ENCODE assay signal across 25 mouse cellular contexts in genomic region chr6:28724776-28725175, GRCm38 (mm10).
A peak's percentile ranks its signal among the peaks of the same experiment; 100 is the strongest.
DNase-seq lines count a peak whose midpoint lies in the region; ATAC-seq lines count a peak whose summit lies in the region.
"Had no signal": no experiment of that assay in that cellular context is flagged by ENCODE, and none has a peak within 500 bp of the region (broad histone marks: within the 10 kb centered on the region; RNA-seq: fewer than 3 reads in every experiment).

No protein-coding gene starts in this region.

- no peak overlapping the region for H3K9ac ChIP-seq in neural tube, embryonic 15.5 days (replicated peaks)
- H3K9ac ChIP-seq: embryonic facial prominence, embryonic 12.5 days; embryonic facial prominence, embryonic 15.5 days; forebrain, embryonic 15.5 days; heart, embryonic 13.5 days; hindbrain, embryonic 14.5 days; intestine, embryonic 15.5 days had no signal

- H3K4me2 ChIP-seq in neural tube, embryonic 15.5 days, result no peak overlapping the region
- H3K4me2 ChIP-seq: embryonic facial prominence, embryonic 12.5 days; embryonic facial prominence, embryonic 15.5 days; forebrain, embryonic 15.5 days; heart, embryonic 13.5 days; hindbrain, embryonic 14.5 days; intestine, embryonic 15.5 days had no signal

- WGBS in neural tube, embryonic 15.5 days, result 67% methylated on average over 5 of the region's 5 CpGs

- 0 out of 2 replicates have a peak overlapping the region, but pooled peaks have one; percentile 20 for H3K27ac ChIP-seq in neural tube, embryonic 15.5 days (replicated peaks)
- H3K27ac ChIP-seq: embryonic facial prominence, embryonic 12.5 days; embryonic facial prominence, embryonic 15.5 days; forebrain, embryonic 15.5 days; heart, adult 2 months; heart, embryonic 10.5 days; heart, embryonic 13.5 days; hindbrain, embryonic 14.5 days; intestine, embryonic 15.5 days had no signal

- no peak overlapping the region for H3K4me3 ChIP-seq in neural tube, embryonic 15.5 days (replicated peaks)
- H3K4me3 ChIP-seq: embryonic facial prominence, embryonic 12.5 days; embryonic facial prominence, embryonic 15.5 days; forebrain, embryonic 15.5 days; heart, adult 2 months; heart, embryonic 10.5 days; heart, embryonic 13.5 days; intestine, embryonic 15.5 days had no signal

- H3K27me3 ChIP-seq in neural tube, embryonic 15.5 days (replicated peaks), result no peaks in the 10 kb centered on the region
- H3K27me3 ChIP-seq: embryonic facial prominence, embryonic 12.5 days; embryonic facial prominence, embryonic 15.5 days; forebrain, embryonic 15.5 days; heart, embryonic 13.5 days; intestine, embryonic 15.5 days had no signal

- peaks cover 7% of the 10 kb centered on the region for H3K4me1 ChIP-seq in neural tube, embryonic 15.5 days
- H3K4me1 ChIP-seq: intestine, embryonic 15.5 days had no signal

- H3K36me3 ChIP-seq in neural tube, embryonic 15.5 days, result no peaks in the 10 kb centered on the region
- H3K36me3 ChIP-seq: forebrain, embryonic 15.5 days; intestine, embryonic 15.5 days had no signal

- peak; percentile 69 to 86 for DNase-seq in adrenal gland, adult (ENCODE audit: inconsistent age in 2 of 2, low spot score in 1 of 2)
- no peak for DNase-seq in adrenal gland, postnatal 4 days (ENCODE audit: low spot score in 2 of 2)
- no peak for DNase-seq in neural tube, embryonic 10.5 days (ENCODE audit: extremely low spot score, low spot score)
- DNase-seq in adrenal gland, postnatal 10 days, result peak; percentile 40
- DNase-seq in adrenal gland, postnatal 36 days, result peak; percentile 67 to 68
- DNase-seq in gastrocnemius, adult 18-20 months (ENCODE audit: low spot score), result no peak
- DNase-seq in lung, postnatal 10 days, result no peak
- DNase-seq: cerebellum, adult 11 months; cerebellum, adult 2 months; cerebellum, adult 9-11 months; cerebellum, postnatal 25 days; gastrocnemius, postnatal 10 days; gastrocnemius, postnatal 36 days; heart, adult 2 months; heart, postnatal 14 days; heart, postnatal 4 days had no signal

- no peaks in the 10 kb centered on the region for H3K9me3 ChIP-seq in neural tube, embryonic 15.5 days (replicated peaks)
- H3K9me3 ChIP-seq: embryonic facial prominence, embryonic 12.5 days; embryonic facial prominence, embryonic 15.5 days; forebrain, embryonic 15.5 days; heart, embryonic 10.5 days; heart, embryonic 13.5 days; intestine, embryonic 15.5 days had no signal

- ATAC-seq in neural tube, embryonic 15.5 days (ENCODE audit: low FRiP score), result no peak
- ATAC-seq: activated CD4-positive, CD25-positive, alpha-beta regulatory T cell, adult 4 months; forebrain, embryonic 15.5 days; intestine, embryonic 15.5 days had no signal

Comparison
In these comparisons a context has a peak if more than half of its experiments do, and no peak if none do; other contexts are left out.
1. DNase-seq: peak in adrenal gland, adult (2 of 2), adrenal gland, postnatal 10 days (single experiment) and adrenal gland, postnatal 36 days (2 of 2); none in adrenal gland, postnatal 4 days (0 of 2), neural tube, embryonic 10.5 days (single experiment), gastrocnemius, adult 18-20 months (single experiment) and lung, postnatal 10 days (single experiment).